Mouse (Mus musculus): ENCODE measurements around the gene Slc18b1. TPM values are rescaled to one million over a fixed set of nuclear protein-coding genes. Genes with fewer than 3 reads are reported as not detected.

The Slc18b1 gene
- polyA plus RNA-seq (2014; fragmentation: Illumina TruSeq; extraction: RNeasy Lipid Tissue Mini Kit (QIAGEN cat#74804); ENCODE audit: low read depth, low replicate concordance) = 2.9 TPM

DNA sequence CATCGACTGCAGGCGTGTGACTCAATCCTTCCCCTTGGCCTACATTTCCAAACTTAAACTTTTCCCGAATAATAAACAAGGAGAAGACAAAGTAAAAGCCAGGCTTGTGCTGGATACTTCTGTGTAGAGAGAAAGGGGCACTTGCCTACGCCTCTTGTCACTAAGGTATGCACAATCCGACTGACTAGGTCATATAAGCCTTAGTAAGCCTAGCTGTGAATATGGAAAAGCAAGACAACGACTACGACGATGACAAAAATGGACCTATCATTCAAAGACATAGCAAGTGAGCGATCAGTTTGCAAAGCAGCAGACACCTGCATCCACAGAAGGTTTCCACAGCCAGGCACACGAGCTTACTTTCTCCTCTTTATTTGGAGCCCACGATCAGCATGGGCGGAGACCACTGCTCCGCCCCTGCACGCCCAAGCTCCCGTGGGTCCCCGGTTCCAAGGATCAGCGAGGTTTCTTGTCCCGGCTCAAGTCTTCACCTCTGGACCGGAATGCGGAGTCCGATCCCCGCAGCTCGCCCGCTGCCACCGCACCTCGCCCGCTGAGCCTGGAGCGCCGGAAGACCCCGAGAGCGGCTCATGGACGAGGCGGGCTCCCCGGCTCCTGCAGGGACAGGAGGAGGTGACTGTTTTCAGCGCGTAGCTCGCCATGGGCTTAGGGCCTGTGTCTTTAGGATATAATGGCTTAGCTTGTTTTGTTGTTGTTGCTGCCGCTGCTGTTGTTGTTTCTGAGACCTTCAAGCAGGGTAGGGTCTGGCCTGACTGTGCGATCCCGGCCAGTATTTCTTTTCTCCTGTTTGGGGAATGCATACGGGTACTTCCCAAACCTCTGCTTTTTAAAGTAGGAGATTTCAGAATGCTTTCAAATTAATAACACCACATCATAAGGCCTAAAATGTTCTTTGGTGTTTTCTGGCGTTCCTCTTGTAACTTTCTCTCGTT lies at the start of gene Slc18b1:
Gene Slc18b1, plus strand, starts transcription at position 436 of the 953 bp plus-strand sequence.

DNA sequence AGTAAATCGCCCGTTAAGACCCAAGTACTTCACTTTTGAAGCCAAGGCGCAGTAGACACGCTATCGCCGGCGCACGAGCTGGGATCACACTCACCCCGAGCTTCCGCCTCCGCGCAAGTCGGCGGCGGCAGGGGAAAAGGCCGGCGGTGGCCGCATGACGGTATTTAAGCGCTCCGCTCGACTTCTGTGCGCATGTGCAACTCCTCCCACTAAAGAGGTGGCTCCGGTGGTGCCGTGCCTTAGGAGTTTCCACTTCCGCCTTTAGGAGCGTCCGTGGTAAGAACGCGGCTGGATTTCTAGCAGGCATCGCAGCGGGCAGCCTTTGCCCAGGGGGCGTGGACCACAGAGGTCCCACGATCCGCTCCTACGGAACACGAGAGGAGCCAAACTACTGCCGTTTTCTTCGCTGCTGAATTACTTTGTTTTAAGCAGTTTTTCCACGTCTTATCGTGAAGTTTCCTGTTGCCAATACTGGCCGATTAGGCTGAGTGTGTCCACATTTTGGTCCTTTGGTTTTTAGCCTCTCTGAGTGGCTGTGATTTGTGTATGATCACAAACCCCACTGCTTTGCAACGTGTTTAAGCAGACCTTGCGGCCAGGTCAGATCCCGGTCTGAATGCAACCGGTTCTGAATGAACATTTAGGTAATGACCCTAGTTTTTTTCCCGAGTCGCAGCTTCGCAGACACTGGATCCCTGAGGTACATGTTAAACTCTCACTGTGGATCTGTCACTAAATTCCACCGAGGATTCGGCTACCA lies 9.5 kb upstream of the Slc18b1 start, which contains the start of gene Rps12:
Gene Rps12, minus strand, starts transcription at position 214 of the 760 bp plus-strand sequence.

DNA sequence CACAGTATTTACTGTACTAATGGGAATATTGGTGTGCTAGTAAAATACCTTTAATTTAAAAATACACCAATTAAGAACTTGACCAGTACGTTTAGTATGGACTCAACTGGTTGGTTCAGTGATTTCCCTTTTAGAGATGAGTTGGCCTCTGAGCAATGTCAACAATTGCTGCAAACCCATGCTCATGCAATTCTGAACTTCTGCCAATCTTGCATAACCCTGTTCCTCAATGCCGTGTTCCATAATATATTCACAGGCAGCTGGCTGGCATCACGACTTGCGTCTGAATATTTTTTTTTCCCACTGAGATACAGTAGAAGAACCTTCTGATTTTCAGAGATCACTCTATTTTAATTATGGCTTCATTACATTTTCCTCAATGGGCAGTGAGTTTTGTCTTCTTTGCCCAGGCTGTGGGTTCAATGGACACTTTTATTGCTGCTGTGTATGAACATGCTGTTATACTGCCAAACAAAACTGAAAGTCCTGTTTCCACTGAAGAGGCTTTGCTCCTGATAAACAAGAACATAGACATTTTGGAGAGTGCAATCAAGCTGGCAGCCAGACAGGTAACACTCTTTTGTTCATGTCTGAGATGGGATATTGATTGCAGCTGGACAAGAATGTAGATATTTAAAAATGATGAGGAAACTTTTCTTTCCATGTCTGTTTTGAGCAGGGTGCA lies 54.6 kb downstream of the Slc18b1 start, which contains the start of gene Vnn3:
Gene Vnn3, plus strand, starts transcription at position 235 of the 685 bp plus-strand sequence.

Other genes with a start within 250 kb of the Slc18b1 start
- gene Rps12, start 9.7 kb upstream of the Slc18b1 start, polyA plus RNA-seq (2014; fragmentation: Illumina TruSeq; extraction: RNeasy Lipid Tissue Mini Kit (QIAGEN cat#74804); ENCODE audit: low read depth, low replicate concordance) = 189 TPM
- gene Vnn3, start 54.5 kb downstream of the Slc18b1 start, polyA plus RNA-seq (2014; fragmentation: Illumina TruSeq; extraction: RNeasy Lipid Tissue Mini Kit (QIAGEN cat#74804); ENCODE audit: low read depth, low replicate concordance) = 0.73 TPM
- gene Vnn1, start 97.7 kb downstream of the Slc18b1 start, polyA plus RNA-seq (2014; fragmentation: Illumina TruSeq; extraction: RNeasy Lipid Tissue Mini Kit (QIAGEN cat#74804); ENCODE audit: low read depth, low replicate concordance) = 1.8 TPM
- not detected for gene Taar1, start 123.4 kb downstream of the Slc18b1 start, polyA plus RNA-seq (2014; fragmentation: Illumina TruSeq; extraction: RNeasy Lipid Tissue Mini Kit (QIAGEN cat#74804); ENCODE audit: low read depth, low replicate concordance)
- gene Taar2, start 141.6 kb downstream of the Slc18b1 start, polyA plus RNA-seq (2014; fragmentation: Illumina TruSeq; extraction: RNeasy Lipid Tissue Mini Kit (QIAGEN cat#74804); ENCODE audit: low read depth, low replicate concordance) = not detected
- not detected for gene Taar3, start 152.6 kb downstream of the Slc18b1 start, polyA plus RNA-seq (2014; fragmentation: Illumina TruSeq; extraction: RNeasy Lipid Tissue Mini Kit (QIAGEN cat#74804); ENCODE audit: low read depth, low replicate concordance)
- gene Taar4, start 163.5 kb downstream of the Slc18b1 start, polyA plus RNA-seq (2014; fragmentation: Illumina TruSeq; extraction: RNeasy Lipid Tissue Mini Kit (QIAGEN cat#74804); ENCODE audit: low read depth, low replicate concordance) = not detected
- not detected for gene Taar5, start 173.7 kb downstream of the Slc18b1 start, polyA plus RNA-seq (2014; fragmentation: Illumina TruSeq; extraction: RNeasy Lipid Tissue Mini Kit (QIAGEN cat#74804); ENCODE audit: low read depth, low replicate concordance)
- not detected for gene Taar6, start 188.7 kb downstream of the Slc18b1 start, polyA plus RNA-seq (2014; fragmentation: Illumina TruSeq; extraction: RNeasy Lipid Tissue Mini Kit (QIAGEN cat#74804); ENCODE audit: low read depth, low replicate concordance)
- gene Taar7a, start 196.5 kb downstream of the Slc18b1 start, polyA plus RNA-seq (2014; fragmentation: Illumina TruSeq; extraction: RNeasy Lipid Tissue Mini Kit (QIAGEN cat#74804); ENCODE audit: low read depth, low replicate concordance) = not detected
- not detected for gene Taar7b, start 203.0 kb downstream of the Slc18b1 start, polyA plus RNA-seq (2014; fragmentation: Illumina TruSeq; extraction: RNeasy Lipid Tissue Mini Kit (QIAGEN cat#74804); ENCODE audit: low read depth, low replicate concordance)
- gene Taar7d, start 230.2 kb downstream of the Slc18b1 start, polyA plus RNA-seq (2014; fragmentation: Illumina TruSeq; extraction: RNeasy Lipid Tissue Mini Kit (QIAGEN cat#74804); ENCODE audit: low read depth, low replicate concordance) = not detected
- gene Taar7e, start 240.6 kb downstream of the Slc18b1 start, polyA plus RNA-seq (2014; fragmentation: Illumina TruSeq; extraction: RNeasy Lipid Tissue Mini Kit (QIAGEN cat#74804); ENCODE audit: low read depth, low replicate concordance) = not detected

Measured in testis, adult 10 weeks (tissue).